Mouse (Mus musculus) heart, embryonic 14.5 days (tissue): Measurements from ENCODE around the gene Scnn1g. TPM values are rescaled to one million over a fixed set of nuclear protein-coding genes. Genes with fewer than 3 reads are reported as not detected.

ENCODE experiments used
- ATAC-seq: fragments of 200-750 bp; cut with Nextera tagmentation; 2 replicates; pipeline ENCODE4 v1.8.0; 2017; ENCODE audit warnings: low read depth, moderate TSS enrichment; ENCODE audit not compliant: insufficient number of reproducible peaks, insufficient read depth, low FRiP score
- H3K27ac ChIP-seq, 2 experiments: fragments of 200-500 bp in 1 of 2; fragments of 300-500 bp in 1 of 2; sonication (generic) in 1 of 2; replicated peaks in 1 of 2; 2 replicates each; pipeline ENCODE4 v1.5.1; 2012 to 2014; ENCODE audit warnings: low read depth in 2 of 2, low read length in 2 of 2, control low read depth in 1 of 2, mild to moderate bottlenecking in 1 of 2, mixed read lengths in 1 of 2; ENCODE audit not compliant: control insufficient read depth in 1 of 2, insufficient read depth in 1 of 2
- H3K27me3 ChIP-seq: fragments of 300-500 bp; sonication (generic); 2 replicates; pipeline ENCODE4 v1.6.1; 2014; ENCODE audit warnings: mild to moderate bottlenecking, low read length, control low read depth; ENCODE audit not compliant: control insufficient read depth, insufficient read depth
- H3K36me3 ChIP-seq: fragments of 300-500 bp; sonication (generic); 2 replicates; pipeline ENCODE4 v1.6.1; 2014; ENCODE audit warnings: mild to moderate bottlenecking, control low read depth, low read length, mixed read lengths; ENCODE audit not compliant: control insufficient read depth, insufficient read depth
- H3K4me1 ChIP-seq, 2 experiments: fragments of 200-500 bp in 1 of 2; fragments of 300-500 bp in 1 of 2; sonication (generic) in 1 of 2; 2 replicates each; pipeline ENCODE4 v1.6.1; 2012 to 2014; ENCODE audit warnings: low read length in 2 of 2, control low read depth in 1 of 2, mixed read lengths in 1 of 2; ENCODE audit not compliant: control insufficient read depth in 2 of 2, insufficient read depth in 2 of 2
- H3K4me2 ChIP-seq: fragments of 300-500 bp; sonication (generic); 2 replicates; pipeline ENCODE4 v1.6.1; 2014; ENCODE audit warnings: mild to moderate bottlenecking, low read length
- H3K4me3 ChIP-seq, 2 experiments: fragments of 200-500 bp in 1 of 2; fragments of 300-500 bp in 1 of 2; sonication (generic) in 1 of 2; 2 replicates each; pipeline ENCODE4 v1.5.1; 2012 to 2014; ENCODE audit warnings: low read length in 2 of 2, mild to moderate bottlenecking in 2 of 2, control low read depth in 1 of 2, low read depth in 1 of 2, moderate library complexity in 1 of 2; ENCODE audit not compliant: control insufficient read depth in 1 of 2, insufficient read depth in 1 of 2
- H3K9ac ChIP-seq: fragments of 300-500 bp; sonication (generic); 2 replicates; pipeline ENCODE4 v1.6.1; 2014; ENCODE audit warnings: mild to moderate bottlenecking, low read length
- H3K9me3 ChIP-seq: fragments of 300-500 bp; sonication (generic); 2 replicates; pipeline ENCODE4 v1.6.1; 2016; ENCODE audit warnings: low read length, control low read depth; ENCODE audit not compliant: control insufficient read depth
- WGBS: fragments of 180-500 bp; shearing (Covaris S2); extraction: QIAGEN DNeasy Blood & Tissue Kit; methylation state at CpG from one replicate; pipeline ENCODE4 v1.1.7; 2014; 5-methylcytosine and 5-hydroxymethylcytosine counted together
- polyA plus RNA-seq: library from polyadenylated mRNA; unstranded; fragments of >200 nt; fragmentation: Nextera tagmentation; extraction: Ambion mirVana; gene quantifications from 2 replicates; pipeline ENCODE4 v1.2.1, GENCODE M21; 2014

Gene Scnn1g
- polyA plus RNA-seq, 1 experiment from 2014 or later = not detected

DNA sequence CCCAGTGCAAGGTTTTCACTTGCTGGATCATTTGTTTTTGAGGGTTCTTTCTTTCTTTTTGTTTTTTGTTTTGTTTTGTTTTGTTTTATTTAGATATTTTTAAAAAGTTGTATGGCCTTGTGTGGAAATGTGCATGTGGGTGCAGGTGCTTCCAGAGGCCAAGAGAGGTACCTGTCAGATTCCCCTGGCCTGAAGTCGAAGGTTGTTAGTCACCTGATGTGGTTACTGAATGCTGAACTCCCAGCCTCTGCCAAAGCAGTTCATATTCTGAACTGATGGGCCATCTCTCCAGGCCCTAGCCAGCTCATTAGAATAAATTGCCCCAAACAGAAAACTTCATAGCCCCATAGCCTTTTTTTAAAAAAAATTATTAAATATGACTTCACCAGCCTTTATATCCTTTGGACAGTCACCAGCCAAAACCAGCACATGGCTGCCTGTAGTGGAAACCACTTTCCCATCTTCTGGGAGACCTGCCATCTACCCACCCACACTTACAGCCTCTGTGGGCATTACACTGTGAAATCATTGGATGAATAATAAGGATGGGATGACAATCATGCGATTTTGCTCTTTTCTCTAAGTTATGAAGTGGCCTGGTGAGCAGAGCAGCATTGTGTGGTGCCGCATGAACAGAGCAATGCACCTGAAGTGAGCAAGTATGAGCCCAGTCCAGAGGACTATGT is 71.7 kb downstream of the Scnn1g start:
- ATAC-seq = no peak
- Histone ChIP-seq H3K9me3 (no peaks in the 10 kb centered on the region), H3K4me1 (no peaks in the 10 kb centered on the region), H3K4me2 (no peak overlapping the region), H3K4me3 (no peak overlapping the region), H3K27me3 (no peaks in the 10 kb centered on the region), H3K36me3 (no peaks in the 10 kb centered on the region), H3K27ac (no peak overlapping the region), H3K9ac (no peak overlapping the region)
- 65% methylated on average over 3 of the region's 3 CpGs for WGBS

DNA sequence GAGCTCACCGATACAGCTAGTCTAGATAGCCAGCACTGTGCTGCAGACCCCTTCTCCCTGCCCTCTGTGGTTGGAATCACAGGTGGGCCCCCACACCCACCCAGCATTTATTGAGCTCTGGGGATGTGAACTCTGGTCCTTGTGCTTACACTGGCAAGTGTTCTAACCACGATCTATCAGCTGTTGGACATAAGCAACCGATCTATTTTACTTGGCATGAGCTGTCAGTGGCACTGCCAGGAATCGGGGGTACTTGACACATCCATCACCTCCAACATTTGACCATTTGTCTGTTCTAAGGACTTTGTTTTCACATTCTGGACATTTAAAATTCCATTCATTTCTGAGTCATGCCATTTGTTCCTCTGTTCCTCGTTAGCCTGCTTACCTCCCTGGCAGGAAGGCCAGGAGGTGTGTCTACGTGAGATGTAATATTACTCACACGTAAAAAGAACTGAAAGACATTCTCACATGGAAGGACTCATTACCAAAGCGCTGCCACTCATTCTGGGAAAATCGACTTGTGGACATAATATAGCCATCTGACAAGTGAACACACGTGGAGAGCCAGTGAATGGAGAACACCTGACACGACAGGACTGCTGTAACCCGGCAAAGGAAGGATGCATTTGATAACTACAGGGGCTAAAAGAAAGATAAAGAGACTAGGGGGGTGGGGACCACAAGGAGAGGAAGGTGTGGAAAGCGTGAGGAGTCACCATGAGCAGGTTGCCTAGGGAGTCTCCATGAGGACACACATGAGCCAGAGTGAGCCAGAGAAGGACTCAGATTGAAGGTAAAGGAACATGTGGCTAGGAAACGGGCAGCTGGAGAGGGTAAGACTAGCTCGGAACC is 73.7 kb downstream of the Scnn1g start:
- Histone ChIP-seq H3K9me3 (no peaks in the 10 kb centered on the region), H3K4me2 (no peak overlapping the region), H3K4me3 (no peak overlapping the region), H3K9ac (no peak overlapping the region), H3K36me3 (no peaks in the 10 kb centered on the region), H3K4me1 (no peaks in the 10 kb centered on the region), H3K27ac (no peak overlapping the region), H3K27me3 (no peaks in the 10 kb centered on the region)
- ATAC-seq = no peak
- 65% methylated on average over 15 of the region's 15 CpGs for WGBS

Other genes with a start within 250 kb of the Scnn1g start
- gene Usp31, start 27.2 kb upstream of the Scnn1g start, polyA plus RNA-seq = 2.4 and 2.5 TPM in 2 replicates
- gene Scnn1b, start 130.6 kb downstream of the Scnn1g start, polyA plus RNA-seq = 0.18 TPM in 1 of 2 replicates, not detected in the other
- gene Cog7, start 247.2 kb downstream of the Scnn1g start, polyA plus RNA-seq = 18.3 and 19.2 TPM in 2 replicates